Mouse (Mus musculus) cerebellum, adult 11 months (tissue): ENCODE measurements around the gene Plekhb2.

Experiments used
- DNase-seq: peaks from one replicate; pipeline ENCODE4 v3.0.0; 2022

Gene Plekhb2

GRCm38 (mm10) chr1:34849745-34850342 lies at the start of gene Plekhb2:
Gene Plekhb2 (plus strand): TSS chr1:34849976.
- DNase-seq: peak; percentile 94

DNA sequence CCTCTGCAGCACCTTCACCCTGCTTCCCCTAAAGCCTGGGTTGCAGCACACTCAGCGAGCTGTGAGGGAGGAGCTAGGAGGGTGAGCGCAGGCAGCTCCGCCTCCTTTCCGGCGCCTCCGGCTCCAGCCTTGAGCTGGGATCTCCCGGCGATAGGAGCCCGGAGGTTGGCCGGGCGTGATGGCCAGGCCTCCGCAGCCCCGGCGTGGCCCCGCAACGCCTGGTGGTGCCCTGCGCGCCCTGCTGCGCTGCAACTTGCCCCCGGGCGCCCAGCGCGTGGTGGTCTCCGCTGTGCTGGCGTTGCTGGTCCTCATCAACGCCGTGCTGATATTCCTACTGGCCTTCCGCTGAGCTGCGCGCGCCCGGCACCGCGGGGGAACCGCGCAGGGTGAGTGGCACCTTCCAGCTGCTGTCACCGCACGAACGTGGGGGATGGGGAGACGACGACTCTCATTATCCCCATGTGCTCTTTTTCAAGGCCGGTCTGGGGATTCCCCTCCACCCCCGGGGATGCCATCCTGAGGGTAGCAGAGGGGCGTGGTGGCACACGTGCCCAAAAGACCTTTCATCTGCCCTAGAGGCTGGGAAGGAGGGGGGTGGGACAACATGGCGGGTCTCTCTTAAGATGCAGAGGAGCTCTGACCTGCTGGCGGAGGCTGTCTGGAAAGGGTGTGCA lies 48.0 kb upstream of the Plekhb2 start:
- DNase-seq: peak; percentile 51

DNA sequence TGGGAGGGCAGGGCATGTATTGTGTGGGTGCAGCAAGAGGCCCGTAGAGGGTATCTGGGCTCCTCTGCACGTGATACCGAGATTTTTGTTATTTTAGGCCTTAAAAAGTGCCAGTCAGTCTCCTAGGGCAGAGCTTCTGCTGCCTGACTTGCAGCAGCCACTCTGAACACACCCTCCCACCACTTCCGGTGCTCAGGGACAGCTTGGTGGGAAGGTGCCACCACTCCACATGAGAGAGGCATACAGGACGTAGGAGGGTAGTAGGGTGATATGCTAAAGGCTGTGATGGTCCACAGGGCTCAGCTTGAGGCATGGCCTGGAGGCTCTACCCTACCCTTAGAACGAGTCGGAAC lies 47.5 kb upstream of the Plekhb2 start:
- DNase-seq: no peak

DNA sequence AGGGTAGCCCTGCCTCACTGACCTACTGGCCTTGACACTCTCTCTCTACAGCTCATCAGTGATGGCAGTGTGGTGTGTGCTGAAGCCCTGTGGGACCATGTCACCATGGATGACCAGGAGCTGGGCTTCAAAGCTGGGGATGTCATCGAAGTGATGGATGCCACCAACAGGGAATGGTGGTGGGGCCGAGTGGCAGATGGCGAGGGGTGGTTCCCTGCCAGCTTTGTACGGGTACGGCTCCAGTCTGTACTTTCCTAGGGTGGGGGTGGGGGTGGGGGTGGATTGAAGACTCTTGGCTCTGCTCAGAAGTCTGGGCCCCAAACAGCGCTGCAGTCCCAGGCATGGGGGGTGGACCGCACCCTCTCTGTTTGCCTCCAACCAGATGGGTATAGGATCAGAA lies 44.9 kb upstream of the Plekhb2 start:
- DNase-seq: no peak

- no peak for DNase-seq
Measured at GRCm38 (mm10) chr1:34805931-34806520, 43.8 kb upstream of the Plekhb2 start.

- peak; percentile 46 for DNase-seq
Measured at GRCm38 (mm10) chr1:34808445-34808844, 41.3 kb upstream of the Plekhb2 start.

- DNase-seq: no peak
Measured at GRCm38 (mm10) chr1:34810293-34810692, 39.5 kb upstream of the Plekhb2 start.

- DNase-seq: no peak
Measured at GRCm38 (mm10) chr1:34811035-34811434, 38.7 kb upstream of the Plekhb2 start.

GRCm38 (mm10) chr1:34811581-34811980 lies 38.2 kb upstream of the Plekhb2 start:
- DNase-seq: no peak

DNA sequence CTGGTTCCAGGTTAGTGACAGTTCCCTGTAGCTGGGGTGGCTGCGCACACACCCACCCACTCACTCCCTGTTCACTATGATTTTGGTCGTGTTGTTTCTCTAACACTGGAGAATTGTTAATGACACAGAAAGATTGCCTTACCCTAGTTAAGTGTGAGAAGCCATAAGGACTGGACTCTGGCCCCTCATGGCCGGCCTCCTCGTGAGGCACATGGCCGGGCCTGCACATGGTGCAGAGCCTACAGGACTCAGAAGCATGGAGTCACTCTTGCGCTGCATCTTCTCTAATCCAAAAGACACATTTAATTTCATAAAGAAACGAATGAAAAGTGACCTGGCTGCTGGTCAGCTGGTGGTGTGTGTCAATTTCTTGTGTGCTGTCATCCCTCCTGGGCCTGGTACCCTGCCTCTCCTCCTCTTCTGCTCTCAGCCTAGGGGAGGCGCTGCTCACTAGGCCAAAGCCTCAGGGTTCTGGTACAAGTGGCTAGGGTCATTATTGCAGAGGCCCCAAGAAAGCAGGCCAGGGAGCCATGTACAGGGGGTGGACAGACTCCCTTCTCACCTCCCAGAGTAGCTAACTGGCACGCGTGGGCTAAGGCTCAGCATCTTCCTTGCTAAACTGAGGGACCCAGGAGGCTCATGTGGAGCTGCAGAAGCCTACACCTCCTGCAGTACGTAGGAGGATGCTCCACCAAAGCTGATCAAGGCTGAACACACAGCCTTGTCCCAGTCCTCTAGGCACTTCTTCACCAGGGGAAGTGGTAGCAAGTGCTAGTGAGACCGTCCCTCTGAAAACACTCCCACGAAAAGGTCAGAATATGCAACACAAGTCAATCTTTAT lies 37.1 kb upstream of the Plekhb2 start:
- DNase-seq: no peak

DNA sequence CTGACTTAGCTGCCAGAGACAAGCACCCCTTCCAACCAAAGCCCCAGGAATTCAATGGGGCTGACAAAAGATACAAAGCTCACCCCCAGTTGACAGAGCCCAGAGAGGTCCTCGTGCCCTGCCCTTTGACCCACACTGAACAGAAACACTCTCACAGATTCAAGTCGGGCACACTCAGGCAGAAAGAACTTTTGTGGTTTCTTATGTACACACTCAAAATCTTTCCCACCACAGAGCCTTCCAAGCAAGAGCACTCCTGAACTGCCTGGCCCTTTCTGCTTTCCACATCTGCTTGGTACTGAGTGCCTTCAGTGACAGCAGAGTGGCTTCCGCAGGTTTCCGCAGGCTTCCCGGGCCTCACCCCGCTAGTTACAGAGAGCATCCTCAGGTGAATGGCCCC lies 33.9 kb upstream of the Plekhb2 start:
- DNase-seq: no peak

GRCm38 (mm10) chr1:34819225-34819910 lies 30.4 kb upstream of the Plekhb2 start:
- no peak for DNase-seq

DNA sequence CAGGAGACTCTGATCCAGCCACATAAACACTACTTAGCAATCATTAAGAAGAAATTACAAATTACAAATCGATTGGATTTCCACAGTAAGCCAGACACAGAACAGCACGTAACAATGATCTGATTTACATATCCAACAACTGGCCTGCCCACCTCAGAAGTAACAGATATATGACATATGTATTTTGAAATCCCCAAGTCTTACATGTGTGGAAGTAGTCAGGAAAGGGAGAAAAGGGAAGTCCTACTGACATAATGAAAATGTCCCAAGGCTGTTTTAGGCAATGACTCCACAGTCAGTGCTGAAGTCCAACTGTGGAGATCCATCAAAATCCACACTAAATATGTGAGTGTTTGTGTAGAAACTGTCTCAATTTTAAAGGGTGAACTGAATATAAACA lies 28.4 kb upstream of the Plekhb2 start:
- DNase-seq: no peak

DNA sequence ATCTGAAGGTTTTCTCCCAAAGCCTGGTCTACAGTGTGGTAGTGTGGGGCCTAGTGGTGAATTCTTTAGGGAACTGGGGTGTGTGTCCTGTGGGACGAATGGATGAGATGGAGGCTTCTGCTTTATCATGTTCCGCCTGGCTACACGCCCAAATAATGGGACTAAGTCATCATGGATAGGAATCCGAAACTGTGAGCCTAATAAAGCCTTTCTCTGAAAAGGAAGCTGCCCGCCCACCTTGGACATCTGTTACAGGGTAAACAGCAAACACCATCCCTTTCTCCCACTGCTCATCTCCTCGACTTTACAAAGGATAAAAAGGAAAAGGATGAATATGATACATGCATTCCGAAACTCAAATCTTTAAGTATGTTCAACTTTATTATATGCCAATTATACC lies 27.8 kb upstream of the Plekhb2 start:
- DNase-seq: no peak

DNA sequence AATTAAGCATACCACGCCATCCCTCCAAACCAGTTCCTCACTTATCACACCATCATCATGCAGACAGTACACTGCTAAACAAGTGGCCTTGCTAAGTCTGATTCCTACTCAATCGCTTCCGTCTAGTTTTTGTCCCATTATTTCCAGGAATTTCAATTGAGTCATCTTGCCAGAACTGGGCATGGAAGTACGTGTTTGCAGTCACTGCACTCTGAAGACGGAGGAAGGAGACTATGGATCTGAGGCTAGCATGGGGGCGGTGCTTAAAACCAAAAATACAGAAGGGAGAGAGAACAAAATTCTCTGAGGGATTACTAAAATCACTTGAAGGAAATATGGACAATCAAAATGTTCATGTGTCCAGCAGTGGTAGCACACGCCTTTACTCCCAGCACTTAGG lies 27.0 kb upstream of the Plekhb2 start:
- no peak for DNase-seq

GRCm38 (mm10) chr1:34823353-34823752 lies 26.4 kb upstream of the Plekhb2 start:
- no peak for DNase-seq

GRCm38 (mm10) chr1:34824208-34824607 lies 25.6 kb upstream of the Plekhb2 start:
- no peak for DNase-seq

GRCm38 (mm10) chr1:34825909-34826308 lies 23.9 kb upstream of the Plekhb2 start:
- DNase-seq: no peak

- no peak for DNase-seq
Measured at GRCm38 (mm10) chr1:34827900-34828299, 21.9 kb upstream of the Plekhb2 start.

DNA sequence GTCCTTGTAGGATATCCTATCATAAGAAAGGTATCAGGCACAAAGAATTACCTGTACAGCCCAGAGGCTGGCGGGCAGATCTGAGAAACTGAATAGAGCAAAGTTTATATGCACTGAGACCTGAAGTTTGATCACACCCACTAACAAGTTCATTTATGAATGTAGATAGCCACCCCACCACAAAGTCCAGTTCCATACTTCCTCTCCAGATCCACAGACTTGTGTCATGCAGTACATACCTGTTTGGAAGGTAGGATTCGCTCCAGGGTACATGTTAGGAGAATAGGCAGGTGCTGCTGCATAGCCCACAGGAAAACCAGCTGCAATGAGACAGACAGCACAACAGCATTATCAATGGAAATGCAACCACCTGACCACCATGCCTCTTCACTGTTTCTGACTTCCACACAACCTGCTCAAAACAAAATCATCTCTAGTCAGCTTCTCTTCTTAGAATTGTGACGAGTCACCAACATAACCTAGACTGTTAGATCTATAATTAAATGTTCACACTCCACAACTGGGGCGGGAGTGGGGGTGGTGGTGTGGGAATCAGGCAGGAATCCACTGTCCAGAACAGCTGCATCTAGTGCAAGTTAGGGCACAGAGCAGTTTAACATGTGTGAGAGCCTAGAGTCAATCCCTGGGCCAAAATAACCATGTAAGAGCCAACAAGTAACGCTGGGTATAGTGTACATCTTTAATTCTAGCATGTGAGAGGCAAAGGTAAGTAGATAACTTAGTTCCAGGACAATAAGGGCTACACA lies 21.1 kb upstream of the Plekhb2 start:
- no peak for DNase-seq

DNA sequence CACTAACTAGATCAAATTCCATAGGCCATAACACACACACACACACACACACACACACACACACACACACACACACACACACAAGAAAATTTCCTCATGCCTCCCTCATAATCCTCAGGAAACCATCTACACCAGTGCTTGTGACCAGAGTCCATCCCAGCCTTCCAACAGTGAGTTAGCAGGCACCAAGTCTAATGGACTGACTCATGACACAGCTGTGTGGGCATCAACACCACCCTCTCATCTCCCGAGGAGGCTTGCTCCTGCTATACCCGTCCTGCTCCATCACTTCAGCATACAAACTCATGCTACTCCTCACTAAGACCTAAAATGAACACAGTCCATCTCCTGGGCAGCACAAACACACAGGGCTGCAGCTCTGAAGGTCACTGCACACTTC lies 18.8 kb upstream of the Plekhb2 start:
- DNase-seq: no peak

DNA sequence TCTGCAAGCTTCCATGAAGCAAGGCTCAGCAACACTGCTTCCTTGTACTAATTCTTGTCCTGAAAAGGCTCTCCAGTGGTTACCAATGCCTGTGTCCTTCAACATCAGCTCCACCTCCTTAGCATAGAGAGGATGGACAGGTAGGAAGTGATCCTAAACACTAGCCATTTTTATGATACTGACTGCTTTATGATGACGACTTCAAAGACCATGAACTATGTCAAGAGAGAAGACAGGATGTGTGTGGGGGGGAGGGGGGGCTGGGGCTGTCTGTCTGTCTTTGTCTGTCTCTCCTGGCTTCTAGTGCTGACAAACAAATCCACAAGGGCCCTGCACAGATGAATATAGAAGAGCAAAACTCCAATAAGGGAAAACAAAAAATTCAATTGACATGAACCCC lies 18.4 kb upstream of the Plekhb2 start:
- no peak for DNase-seq
